Mouse (Mus musculus): ENCODE measurements at regions not wholly inside any gene's neighbourhood (a gene's known extent, or its start where the extent isn't known, plus 50 kb on each side); places are given as distances from the start of the nearest gene placed in this dataset.

DNA sequence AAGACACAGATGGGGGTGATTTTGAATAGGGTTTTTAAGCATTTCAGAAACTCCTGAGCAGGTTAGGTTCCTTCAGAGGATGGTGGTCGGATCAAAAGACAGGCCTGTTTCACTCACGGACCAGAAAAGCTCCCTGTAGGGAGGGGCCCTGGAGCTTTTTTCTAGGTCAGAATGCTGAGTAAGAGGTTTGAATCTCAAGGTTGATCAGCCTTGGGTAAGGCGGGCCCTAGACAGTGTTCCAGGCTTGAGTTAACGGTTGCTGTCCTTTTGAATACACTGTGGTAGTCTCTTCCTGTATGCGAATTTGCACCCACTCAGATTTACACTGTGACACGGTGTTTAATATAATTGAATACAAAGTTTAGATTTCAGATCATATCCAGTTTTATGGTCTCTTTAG, 75.2 kb upstream of the 1700020N01Rik start:
- TF ChIP-seq CTCF (IDR thresholded peaks at IDR 0.05; ENCODE audit: insufficient read depth, low read length) (no peak), POLR2A (IDR thresholded peaks at IDR 0.05; ENCODE audit: borderline replicate concordance, extremely low read depth, low read depth, low read length) (no peak)

Data from lung, adult 2 months (tissue).